Mouse (Mus musculus) limb, embryonic 15.5 days (tissue): Measurements from ENCODE around the gene Gemin2. TPM values are rescaled to one million over a fixed set of nuclear protein-coding genes. Genes with fewer than 3 reads are reported as not detected.
"Not testable (repeated sequence)": the region's sequence is repeated elsewhere in the genome, so short reads cannot be mapped to it uniquely, and the experiment has no call there.

Source experiments
- ATAC-seq: fragments of 200-750 bp; cut with Nextera tagmentation; 2 replicates; pipeline ENCODE4 v1.8.0; 2017; ENCODE audit warnings: low read depth, moderate TSS enrichment; ENCODE audit not compliant: insufficient number of reproducible peaks, low FRiP score, low TSS enrichment
- H3K27ac ChIP-seq: fragments of 300-500 bp; sonication (generic); 2 replicates; pipeline ENCODE4 v1.5.1; 2015; ENCODE audit warnings: moderate library complexity, mild to moderate bottlenecking, inconsistent platforms
- H3K27me3 ChIP-seq: fragments of 300-500 bp; sonication (generic); 2 replicates; pipeline ENCODE4 v1.6.1; 2015; ENCODE audit warnings: inconsistent platforms
- H3K36me3 ChIP-seq: fragments of 300-500 bp; sonication (generic); 2 replicates; pipeline ENCODE4 v1.6.1; 2015; ENCODE audit warnings: inconsistent platforms
- H3K4me1 ChIP-seq: fragments of 300-500 bp; sonication (generic); 2 replicates; pipeline ENCODE4 v1.6.1; 2015; ENCODE audit warnings: inconsistent platforms
- H3K4me2 ChIP-seq: fragments of 300-500 bp; sonication (generic); 2 replicates; pipeline ENCODE4 v1.6.1; 2015; ENCODE audit warnings: mild to moderate bottlenecking, inconsistent platforms
- H3K4me3 ChIP-seq: fragments of 300-500 bp; sonication (generic); 2 replicates; pipeline ENCODE4 v1.5.1; 2015; ENCODE audit warnings: mild to moderate bottlenecking, inconsistent platforms
- H3K9ac ChIP-seq: fragments of 300-500 bp; sonication (generic); 2 replicates; pipeline ENCODE4 v1.6.1; 2015; ENCODE audit warnings: inconsistent platforms
- H3K9me3 ChIP-seq: fragments of 300-500 bp; sonication (generic); 2 replicates; pipeline ENCODE4 v1.6.1; 2016; ENCODE audit warnings: inconsistent platforms
- WGBS: fragments of 180-500 bp; shearing (Covaris S2); methylation state at CpG from one replicate; pipeline ENCODE4 v1.1.7; 2015; 5-methylcytosine and 5-hydroxymethylcytosine counted together
- polyA plus RNA-seq: library from polyadenylated mRNA; unstranded; fragments of >200 nt; fragmentation: Nextera tagmentation; extraction: Ambion mirVana; gene quantifications from 2 replicates; pipeline ENCODE4 v1.2.1, GENCODE M21; 2015

Gene Gemin2
- polyA plus RNA-seq, 1 experiment from 2014 or later: 25.7 TPM

GRCm38 (mm10) chr12:59032101-59032500, 18.9 kb downstream of the Gemin2 start:
- Histone ChIP-seq H3K4me1 (no peaks in the 10 kb centered on the region), H3K27me3 (no peaks in the 10 kb centered on the region), H3K4me2 (no peak overlapping the region), H3K9me3 (no peaks in the 10 kb centered on the region), H3K4me3 (no peak overlapping the region), H3K9ac (no peak overlapping the region), H3K27ac (no peak overlapping the region), H3K36me3 (peaks cover 13% of the 10 kb centered on the region; the same call in 1 of the 2 replicates)
- 72% methylated on average over 5 of the region's 5 CpGs for WGBS
- ATAC-seq: no peak

- no peak for ATAC-seq
- Histone ChIP-seq H3K4me1 (0 out of 2 replicates have a peak, but pooled peaks cover 5% of the 10 kb centered on the region), H3K27ac (peak overlapping the region; percentile 77; the same call in 1 of the 2 replicates), H3K36me3 (peaks cover 26% of the 10 kb centered on the region), H3K4me2 (no peak overlapping the region), H3K4me3 (no peak overlapping the region), H3K9ac (no peak overlapping the region), H3K27me3 (no peaks in the 10 kb centered on the region), H3K9me3 (no peaks in the 10 kb centered on the region)
- 67% methylated on average over 10 of the region's 10 CpGs for WGBS
Observed at GRCm38 (mm10) chr12:59039162-59039970, 26.2 kb downstream of the Gemin2 start.

DNA sequence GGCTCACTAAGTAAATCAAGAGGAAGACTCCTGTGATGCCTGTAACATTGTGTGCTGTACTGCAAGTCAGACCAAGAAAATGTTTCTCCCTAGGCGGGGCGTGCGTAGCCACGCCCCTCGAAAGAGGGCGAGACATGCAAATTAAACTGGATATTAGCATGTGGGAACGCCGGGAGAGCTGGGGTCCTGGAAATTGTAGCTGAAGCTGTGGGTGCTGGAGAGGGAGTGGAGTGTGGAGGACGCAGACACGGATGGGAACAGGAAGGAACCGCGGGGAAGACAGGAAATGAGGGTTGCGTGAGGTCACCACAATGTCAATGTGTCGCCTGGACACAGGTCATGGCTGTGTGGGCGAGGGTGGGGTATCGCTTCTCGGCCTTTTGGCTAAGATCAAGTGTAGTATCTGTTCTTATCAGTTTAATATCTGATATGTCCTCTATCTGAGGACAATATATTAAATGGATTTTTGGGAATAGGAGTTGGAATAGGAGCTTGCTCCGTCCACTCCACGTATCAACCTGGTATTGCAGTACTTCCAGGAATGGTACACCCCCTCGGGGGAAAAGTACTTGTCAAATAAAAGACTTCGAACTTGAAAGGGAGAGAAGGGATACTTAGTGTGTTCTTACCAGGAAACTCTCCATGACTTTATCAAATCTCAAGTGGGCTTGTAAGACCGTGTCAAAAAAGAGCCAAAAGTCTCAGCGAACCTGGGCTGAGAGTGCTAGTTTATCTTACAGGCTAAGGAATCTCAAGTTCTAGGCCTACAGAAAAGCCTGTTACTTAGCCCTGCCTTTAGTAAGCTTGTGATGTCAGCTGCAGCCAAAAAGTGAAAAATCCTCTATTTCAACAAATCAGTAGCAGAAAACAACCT, 27.0 kb downstream of the Gemin2 start:
- Histone ChIP-seq H3K9ac (no peak overlapping the region), H3K4me3 (no peak overlapping the region), H3K4me1 (0 out of 2 replicates have a peak, but pooled peaks cover 5% of the 10 kb centered on the region), H3K4me2 (0 out of 2 replicates have a peak overlapping the region, but pooled peaks have one; percentile 15), H3K9me3 (no peaks in the 10 kb centered on the region), H3K27ac (peak overlapping the region; percentile 77), H3K27me3 (no peaks in the 10 kb centered on the region), H3K36me3 (peaks cover 34% of the 10 kb centered on the region)
- peak; percentile 30; the same call in 1 of the 2 replicates for ATAC-seq
- WGBS: 7% methylated on average over 23 of the region's 23 CpGs

DNA sequence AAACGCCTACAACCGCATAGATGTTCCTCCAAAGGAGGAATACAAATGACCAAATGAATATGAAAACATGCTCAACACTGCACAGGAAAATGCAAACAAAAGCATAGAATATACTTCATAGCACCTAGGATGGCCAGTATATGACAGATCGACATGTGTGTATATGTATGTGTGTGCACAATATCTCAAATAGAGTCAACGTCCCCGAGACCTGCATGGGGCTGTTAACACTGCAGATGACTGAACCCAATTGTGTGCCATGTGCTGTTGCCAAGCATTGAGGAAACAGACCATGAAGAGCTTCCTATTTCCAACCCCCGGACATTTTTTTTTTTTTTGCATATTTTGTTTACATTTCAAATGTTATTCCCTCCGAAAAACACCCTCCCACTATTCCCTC, 27.7 kb downstream of the Gemin2 start:
- Histone ChIP-seq H3K4me2 (no peak overlapping the region), H3K27me3 (no peaks in the 10 kb centered on the region), H3K9me3 (no peaks in the 10 kb centered on the region), H3K27ac (peak overlapping the region; percentile 22; the same call in 1 of the 2 replicates), H3K4me3 (no peak overlapping the region), H3K9ac (no peak overlapping the region), H3K4me1 (0 out of 2 replicates have a peak, but pooled peaks cover 5% of the 10 kb centered on the region), H3K36me3 (peaks cover 40% of the 10 kb centered on the region)
- no peak for ATAC-seq
- 23% methylated on average over 7 of the region's 7 CpGs for WGBS

DNA sequence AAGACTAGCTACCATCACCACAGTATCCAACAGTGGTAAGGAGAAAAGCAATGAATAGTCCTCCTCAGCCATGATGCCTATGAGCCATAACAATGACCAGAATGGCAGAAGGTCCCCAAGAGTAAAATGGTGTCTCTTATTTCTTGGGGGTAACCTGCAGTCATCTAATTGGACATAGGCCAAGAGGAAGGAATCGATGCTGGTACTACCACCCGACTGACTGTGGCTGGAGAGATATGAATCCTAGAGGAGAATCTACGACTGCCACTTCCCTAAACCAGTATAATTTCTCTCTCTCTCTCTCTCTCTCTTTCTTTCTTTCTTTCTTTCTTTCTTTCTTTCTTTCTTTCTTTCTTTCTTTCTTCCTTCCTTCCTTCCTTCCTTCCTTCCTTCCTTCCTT, 39.3 kb downstream of the Gemin2 start:
- Histone ChIP-seq H3K27ac (no peak overlapping the region), H3K36me3 (peaks cover 36% of the 10 kb centered on the region), H3K4me2 (no peak overlapping the region), H3K9ac (no peak overlapping the region), H3K4me3 (no peak overlapping the region), H3K27me3 (no peaks in the 10 kb centered on the region), H3K4me1 (no peaks in the 10 kb centered on the region), H3K9me3 (no peaks in the 10 kb centered on the region)
- ATAC-seq: no peak
- 93% methylated on average over 3 of the region's 3 CpGs for whole genome bisulfite sequencing

GRCm38 (mm10) chr12:59053166-59053565, 40.0 kb downstream of the Gemin2 start:
- WGBS: 92% methylated on average over 5 of the region's 5 CpGs
- no peaks in the 10 kb centered on the region for H3K27me3 ChIP-seq
- no peak overlapping the region for H3K4me2 ChIP-seq
- H3K9me3 ChIP-seq: no peaks in the 10 kb centered on the region
- H3K27ac ChIP-seq: no peak overlapping the region
- no peak overlapping the region for H3K4me3 ChIP-seq
- no peak overlapping the region for H3K9ac ChIP-seq
- ATAC-seq: no peak
- no peaks in the 10 kb centered on the region for H3K4me1 ChIP-seq
- H3K36me3 ChIP-seq: peaks cover 41% of the 10 kb centered on the region

GRCm38 (mm10) chr12:59053976-59054375, 40.8 kb downstream of the Gemin2 start:
- H3K4me2 ChIP-seq: no peak overlapping the region
- H3K4me3 ChIP-seq: no peak overlapping the region
- H3K9me3 ChIP-seq: no peaks in the 10 kb centered on the region
- peaks cover 43% of the 10 kb centered on the region for H3K36me3 ChIP-seq
- H3K4me1 ChIP-seq: peaks cover under 1% of the 10 kb centered on the region; the same call in 1 of the 2 replicates
- H3K9ac ChIP-seq: no peak overlapping the region
- no peaks in the 10 kb centered on the region for H3K27me3 ChIP-seq
- no peak overlapping the region for H3K27ac ChIP-seq
- no peak for ATAC-seq

DNA sequence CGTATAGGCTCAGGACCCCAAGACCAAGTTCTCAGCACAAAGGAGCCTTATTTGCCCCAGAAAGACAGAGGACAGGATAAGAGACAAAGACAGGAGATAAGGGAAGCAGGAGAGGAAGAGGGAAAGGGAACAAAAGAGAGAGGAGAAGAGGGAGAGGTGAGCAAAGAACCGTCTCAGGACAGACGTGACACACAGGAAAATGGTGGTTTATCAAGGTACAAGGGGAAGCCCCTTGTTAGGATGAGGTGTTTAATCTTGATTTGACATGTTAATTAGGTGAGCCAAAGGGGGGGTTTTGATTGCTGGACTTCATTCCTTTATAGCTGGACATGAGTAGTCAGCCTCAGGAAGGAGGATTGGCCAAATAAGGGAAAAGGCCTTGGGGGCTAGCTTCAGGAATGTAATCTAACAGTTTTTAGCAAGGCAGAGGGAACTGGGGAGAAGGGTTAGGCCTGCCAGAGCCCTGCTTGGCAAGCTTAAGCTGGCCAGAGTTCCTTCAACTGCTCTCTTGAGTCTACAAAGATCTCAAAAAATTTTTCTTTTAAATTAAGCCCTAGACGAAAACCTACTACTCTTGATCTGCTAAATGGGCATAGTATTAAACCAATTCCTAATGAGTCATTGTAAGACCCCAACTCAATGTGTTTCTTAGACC, 42.1 kb downstream of the Gemin2 start:
- 85% methylated on average over 4 of the region's 4 CpGs for whole genome bisulfite sequencing
- no peak for ATAC-seq
- H3K4me2 ChIP-seq: no peak overlapping the region
- H3K27me3 ChIP-seq: no peaks in the 10 kb centered on the region
- H3K9ac ChIP-seq: no peak overlapping the region
- no peak overlapping the region for H3K4me3 ChIP-seq
- H3K27ac ChIP-seq: no peak overlapping the region
- peaks cover 35% of the 10 kb centered on the region for H3K36me3 ChIP-seq
- H3K9me3 ChIP-seq: no peaks in the 10 kb centered on the region
- H3K4me1 ChIP-seq: peaks cover 9% of the 10 kb centered on the region

DNA sequence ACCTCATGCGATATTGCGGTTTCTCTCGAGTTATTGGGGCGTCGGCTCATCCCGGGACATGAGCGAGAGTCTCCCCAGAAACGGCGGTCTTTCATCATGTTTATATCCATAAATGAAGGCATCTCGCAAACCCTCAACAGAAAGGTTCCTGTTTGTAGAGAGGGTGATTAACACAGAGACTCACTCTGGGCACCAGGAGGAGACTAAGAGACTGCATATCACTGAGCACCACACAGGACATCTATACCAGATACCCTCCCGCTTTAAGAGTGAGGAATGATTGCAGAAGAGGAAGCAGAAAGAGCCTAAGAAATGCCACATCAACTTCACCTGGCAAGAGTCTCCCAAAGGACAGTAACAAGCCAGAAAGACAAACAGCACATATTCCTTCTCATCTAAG, 43.0 kb downstream of the Gemin2 start:
- Histone ChIP-seq H3K36me3 (peaks cover 33% of the 10 kb centered on the region), H3K4me2 (no peak overlapping the region), H3K9me3 (no peaks in the 10 kb centered on the region), H3K4me3 (no peak overlapping the region), H3K4me1 (peaks cover 10% of the 10 kb centered on the region), H3K9ac (no peak overlapping the region), H3K27ac (no peak overlapping the region), H3K27me3 (no peaks in the 10 kb centered on the region)
- ATAC-seq: no peak
- 95% methylated on average over 11 of the region's 11 CpGs for WGBS

- not testable (repeated sequence) for H3K9ac ChIP-seq
- peaks cover 25% of the 10 kb centered on the region for H3K36me3 ChIP-seq
Observed at GRCm38 (mm10) chr12:59058242-59058641, 45.0 kb downstream of the Gemin2 start.

GRCm38 (mm10) chr12:59060322-59060721, 47.1 kb downstream of the Gemin2 start:
- Histone ChIP-seq H3K36me3 (peaks cover 25% of the 10 kb centered on the region), H3K9ac (peak overlapping the region; percentile 84), H3K27me3 (no peaks in the 10 kb centered on the region), H3K27ac (peak overlapping the region; percentile 93), H3K4me1 (peaks cover 10% of the 10 kb centered on the region), H3K9me3 (no peaks in the 10 kb centered on the region), H3K4me3 (peak overlapping the region; percentile 79), H3K4me2 (peak overlapping the region; percentile 57)
- WGBS: 48% methylated on average over 4 of the region's 4 CpGs
- ATAC-seq: no peak

More at GRCm38 (mm10) chr12:59058242-59058641, 45.0 kb downstream of the Gemin2 start:
- not testable (repeated sequence) for H3K27ac ChIP-seq, H3K4me2 ChIP-seq, H3K9me3 ChIP-seq, H3K4me3 ChIP-seq, H3K27me3 ChIP-seq, ATAC-seq, H3K4me1 ChIP-seq
- 88% methylated on average over 5 of the region's 5 CpGs for WGBS
